Mouse (Mus musculus) cerebellum, postnatal 4 days (tissue): ENCODE data around the gene Pgpep1.
A peak's percentile ranks its signal among the peaks of the same experiment; 100 is the strongest.

Source experiments
- DNase-seq, 2 experiments: peaks; one replicate each; pipeline ENCODE4 v3.0.0; 2022; ENCODE audit warnings: low spot score in 2 of 2, mixed read lengths in 1 of 2

Pgpep1 gene

DNA sequence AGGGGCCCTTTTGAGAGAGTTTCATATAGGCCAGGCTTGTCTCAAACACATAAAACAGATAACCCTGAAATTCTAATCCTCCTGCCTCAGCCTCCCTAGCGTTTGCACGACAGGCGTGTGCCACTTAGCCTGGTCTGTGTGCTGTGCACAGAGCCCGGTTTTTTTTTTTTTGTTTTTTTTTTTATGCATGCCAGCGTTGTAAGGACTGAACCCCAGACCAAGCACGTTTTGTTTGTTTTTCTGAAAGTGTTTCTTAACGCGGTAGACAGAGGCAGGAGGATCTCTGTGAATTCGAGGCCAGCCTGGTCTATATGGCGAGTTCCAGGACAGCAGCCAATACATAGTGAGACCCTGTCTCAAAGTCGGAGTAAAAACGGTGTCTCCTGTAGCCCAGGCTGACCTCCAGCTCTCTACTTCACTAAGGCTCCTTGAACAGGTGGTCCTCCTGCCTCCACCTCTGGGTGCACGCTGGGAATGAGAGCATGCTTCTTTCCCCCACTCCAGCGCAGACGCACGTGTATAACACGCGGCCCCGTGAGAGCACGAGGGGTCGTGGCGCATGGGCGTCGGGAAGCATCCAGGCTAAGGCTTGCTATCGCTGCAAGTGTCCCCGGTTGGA lies 51.3 kb downstream of the Pgpep1 start, which contains the start of gene Ssbp4:
Ssbp4 (minus strand) TSS at position 124 of the 619 bp plus-strand sequence.
- no peak for DNase-seq

DNA sequence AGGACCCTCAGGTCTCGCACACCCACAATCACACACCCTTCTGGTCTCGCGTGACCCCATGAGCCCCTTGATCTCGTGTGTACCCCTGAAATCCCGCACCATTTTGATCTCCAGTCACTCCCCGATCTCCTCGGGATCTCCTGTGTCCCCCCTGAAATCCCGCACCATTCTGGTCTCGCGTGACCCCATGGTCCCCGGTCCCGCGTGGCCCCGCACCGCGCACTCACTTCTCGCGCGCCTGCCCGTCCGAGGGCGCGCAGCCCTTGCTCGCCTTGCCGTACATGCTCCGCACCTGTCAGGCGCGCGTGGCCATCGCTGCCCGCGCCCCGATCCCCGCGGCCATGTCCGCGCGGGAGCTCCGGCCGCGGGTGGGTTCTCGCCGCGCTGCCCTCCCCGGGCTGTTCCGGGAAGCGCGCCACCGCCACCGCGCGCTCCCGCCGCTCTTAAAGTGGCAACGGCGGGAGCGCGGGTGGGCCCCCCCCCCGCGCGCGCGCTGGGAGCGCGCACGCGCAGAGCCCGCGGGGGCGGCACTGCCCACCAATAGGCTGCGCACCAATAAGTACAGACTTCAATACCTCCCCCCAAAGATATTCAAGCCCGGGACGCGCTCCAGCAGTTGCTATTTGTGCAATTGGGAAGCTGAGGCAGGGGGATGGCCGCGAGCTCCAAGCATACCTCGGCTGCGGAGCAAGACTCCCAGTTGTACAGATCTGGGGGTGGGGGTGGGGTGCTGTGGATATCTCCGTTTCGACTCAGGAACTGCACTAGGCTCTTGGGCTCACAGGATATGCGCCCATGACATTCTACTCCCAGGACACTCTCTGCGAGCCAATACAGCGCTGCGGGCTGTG lies 52.1 kb downstream of the Pgpep1 start:
- DNase-seq, result peak in 1 of 2 experiments; percentile 63

DNA sequence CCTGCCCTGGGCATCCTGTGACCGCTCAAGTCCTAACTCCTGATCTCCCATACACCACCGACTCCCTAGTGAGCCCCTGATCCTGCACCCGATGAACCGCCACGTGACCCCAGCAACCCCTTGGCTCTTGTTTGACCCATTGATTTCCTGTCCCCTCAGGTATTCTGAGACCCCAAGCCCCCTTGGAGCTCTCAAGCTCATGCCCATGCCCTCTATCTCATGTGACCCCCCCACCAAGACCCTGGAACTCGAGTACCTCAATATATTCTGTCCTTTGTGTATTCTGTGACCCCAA lies 52.6 kb downstream of the Pgpep1 start:
- no peak for DNase-seq

DNA sequence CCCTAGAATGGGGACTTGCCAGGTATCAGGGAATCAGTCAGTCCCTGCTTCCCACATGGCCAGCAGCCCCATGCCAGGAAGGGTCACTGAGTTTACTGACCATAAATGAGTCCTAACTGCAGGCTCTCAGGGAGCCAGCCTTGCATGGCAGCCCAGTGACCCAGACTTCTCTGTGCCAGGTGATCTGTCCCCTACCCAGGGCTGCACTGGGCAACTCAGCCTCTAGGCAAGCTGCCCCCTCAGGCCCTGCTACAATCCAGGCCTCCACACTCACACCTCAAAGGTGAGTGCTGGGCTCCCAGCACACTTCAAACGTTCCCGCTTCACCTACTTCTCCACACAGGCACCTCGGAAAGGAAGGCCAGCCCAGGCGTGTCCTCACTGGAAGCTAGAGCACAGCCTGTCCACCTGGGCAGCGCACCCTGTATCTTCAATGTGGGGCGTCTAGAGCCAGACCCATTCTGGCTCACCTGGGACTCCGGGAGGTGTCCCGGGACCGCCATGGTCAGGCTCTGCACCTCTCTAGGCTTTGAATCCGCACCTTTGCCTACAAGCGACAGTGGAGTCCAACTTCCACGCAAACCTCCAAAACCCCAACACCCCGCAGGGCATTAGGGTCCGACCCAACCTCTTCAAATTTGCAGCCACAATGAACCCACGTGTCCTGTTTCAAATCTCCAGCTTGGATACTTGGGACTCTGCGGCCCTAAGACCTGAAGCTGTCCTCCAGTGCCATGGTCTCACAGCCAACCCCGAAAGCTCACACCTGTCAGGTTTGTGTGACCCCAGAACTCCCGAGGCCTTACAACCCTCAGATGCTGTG lies 53.2 kb downstream of the Pgpep1 start:
- no peak for DNase-seq

DNA sequence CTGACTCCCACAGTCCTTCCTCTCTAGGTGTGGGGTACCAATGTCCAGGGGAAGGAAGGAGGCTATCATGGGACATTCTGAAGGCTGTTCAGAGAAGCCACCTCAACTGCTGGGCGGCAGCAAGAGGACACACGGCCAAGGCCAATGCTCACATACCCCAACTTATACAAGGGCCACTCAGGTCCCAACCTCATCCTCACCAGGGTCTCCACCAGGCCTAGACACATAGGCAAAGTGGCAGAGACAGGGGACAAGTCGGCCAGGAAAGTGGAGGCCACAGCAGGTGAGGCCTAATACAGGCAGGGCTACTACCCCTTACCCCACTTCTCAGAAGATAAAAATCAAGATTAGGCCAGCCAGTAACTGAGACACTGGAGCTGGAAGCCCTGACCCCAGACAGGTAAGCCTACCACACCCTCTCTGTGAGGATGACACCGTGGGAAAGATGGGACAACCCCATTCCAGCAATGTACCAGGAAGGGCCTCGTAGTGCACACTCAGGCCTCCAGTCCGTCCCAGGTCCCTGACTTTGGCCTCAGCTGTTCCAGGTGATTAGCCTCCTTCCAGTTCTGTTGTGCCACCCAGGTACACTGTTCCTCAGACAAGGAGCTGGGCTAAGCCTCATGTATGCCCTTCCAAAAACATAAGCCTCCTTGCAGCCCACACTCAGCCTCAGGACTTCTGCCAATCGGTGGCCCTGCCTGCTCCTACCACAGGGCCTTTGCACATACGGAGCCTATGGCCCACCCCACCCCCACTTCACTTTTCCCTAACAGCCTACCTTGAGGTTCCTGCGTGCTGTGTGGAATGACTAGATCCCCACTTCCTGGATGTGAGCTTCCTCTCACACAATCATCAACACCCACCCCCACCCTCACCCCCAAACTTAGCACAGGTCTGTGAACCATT lies 54.1 kb downstream of the Pgpep1 start:
- DNase-seq, result no peak

DNA sequence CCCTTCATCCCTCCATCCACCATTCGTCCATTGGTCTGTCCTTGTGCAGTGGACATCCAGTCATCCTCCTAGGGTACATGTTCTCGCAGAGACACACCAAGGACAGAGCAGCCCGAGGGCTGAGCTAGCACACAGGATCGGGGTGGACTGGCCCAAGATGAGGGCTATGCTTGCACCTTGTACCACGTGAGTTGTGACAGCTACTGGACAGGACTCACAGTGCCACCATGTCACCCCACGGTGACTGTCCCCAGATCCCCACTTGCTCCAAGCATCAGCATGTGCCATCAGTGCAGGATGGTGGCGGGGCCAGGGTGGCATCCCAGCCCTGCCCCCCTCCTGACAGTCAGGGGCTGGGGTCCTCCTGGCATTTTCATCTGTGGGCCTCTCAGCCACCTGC lies 55.6 kb downstream of the Pgpep1 start:
- no peak for DNase-seq

DNA sequence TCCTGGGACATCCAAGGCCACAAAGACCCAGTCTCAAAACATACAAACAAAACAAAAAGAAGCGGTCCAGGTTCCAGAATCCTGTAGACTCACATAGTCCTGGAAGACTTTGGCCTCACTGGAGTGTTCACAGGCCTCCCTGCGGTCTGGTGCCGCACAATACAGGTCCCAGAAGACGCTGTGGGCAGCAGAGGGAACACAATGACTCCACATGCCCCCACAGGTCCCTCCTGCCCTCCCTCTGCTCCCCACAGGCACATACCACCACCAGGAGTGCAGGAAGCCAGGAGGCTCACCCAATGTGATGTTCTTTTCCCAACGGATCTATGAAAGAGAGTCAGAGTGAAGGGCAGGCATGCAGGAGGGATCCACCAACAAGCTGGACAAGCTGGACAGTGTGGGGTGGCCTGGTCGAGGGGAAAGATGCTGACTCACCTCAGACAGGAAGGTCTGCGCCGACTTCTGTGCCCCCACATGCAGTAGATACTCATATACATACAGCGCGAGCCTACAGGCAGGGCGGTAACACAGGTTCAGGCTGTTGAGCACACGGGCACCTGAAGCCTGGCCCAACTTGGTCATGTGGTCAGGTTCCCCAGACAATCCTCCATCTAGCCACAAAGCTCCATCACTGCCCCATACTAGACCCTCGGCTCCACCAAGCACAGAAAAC lies 57.9 kb downstream of the Pgpep1 start:
- DNase-seq, result no peak

DNA sequence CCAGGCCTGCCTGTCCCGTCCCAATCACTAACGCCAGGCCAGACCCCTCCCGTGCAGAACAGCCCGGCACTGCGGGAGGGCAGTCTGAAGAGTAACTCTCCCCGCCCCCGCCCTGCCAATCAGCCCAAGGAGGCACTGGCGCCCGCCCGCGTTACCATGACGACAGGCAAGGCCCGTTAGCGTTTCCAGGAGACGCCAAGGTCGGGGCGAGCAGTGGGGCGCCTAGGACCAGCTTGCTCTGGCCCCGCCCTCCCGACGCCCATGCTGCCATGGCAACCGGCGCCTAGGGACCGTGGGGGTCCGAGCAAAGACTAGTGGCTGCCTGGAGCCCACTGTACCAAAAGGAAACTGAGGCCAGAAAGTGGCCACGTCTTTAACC lies 58.9 kb downstream of the Pgpep1 start:
- DNase-seq, result peak; percentile 79 to 93

DNA sequence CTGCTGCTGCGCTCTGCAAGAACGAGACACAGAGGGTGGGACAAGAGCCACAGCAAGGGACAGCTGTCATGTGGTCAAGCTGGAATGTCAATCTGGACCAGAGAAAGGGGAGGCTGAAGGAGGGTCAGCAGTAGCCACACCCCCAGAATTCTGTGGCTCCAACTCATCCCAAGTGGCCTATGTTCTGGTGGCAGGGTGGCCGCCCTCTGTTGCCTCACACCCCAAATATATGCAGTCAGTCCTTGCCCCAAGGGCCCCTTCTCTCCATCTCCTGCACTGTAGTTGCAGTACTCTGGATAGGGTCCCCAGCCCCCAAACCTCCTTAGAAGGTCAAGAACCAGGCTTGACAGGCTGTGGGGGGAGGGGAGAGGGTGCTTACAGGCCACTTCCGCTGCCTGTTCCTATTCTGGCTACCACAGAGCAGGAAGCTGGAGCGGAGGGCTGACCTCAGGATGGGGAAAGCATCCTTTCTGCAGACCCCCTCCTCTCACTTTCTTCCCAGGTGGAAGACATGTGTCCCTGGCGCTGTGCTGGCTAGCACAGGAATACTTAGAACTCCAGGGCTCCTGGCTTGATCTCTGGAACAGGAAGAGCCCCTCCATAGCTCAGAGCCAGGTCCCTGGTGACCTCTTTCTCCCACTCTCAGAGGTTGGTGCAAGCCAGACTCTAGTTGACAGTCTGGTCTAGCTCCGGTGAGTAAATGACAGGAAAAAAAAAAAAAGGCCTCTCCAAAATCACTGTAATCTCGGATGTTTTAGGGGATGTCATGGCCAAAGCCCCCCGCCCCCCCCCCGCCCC lies 59.5 kb downstream of the Pgpep1 start:
- no peak for DNase-seq

DNA sequence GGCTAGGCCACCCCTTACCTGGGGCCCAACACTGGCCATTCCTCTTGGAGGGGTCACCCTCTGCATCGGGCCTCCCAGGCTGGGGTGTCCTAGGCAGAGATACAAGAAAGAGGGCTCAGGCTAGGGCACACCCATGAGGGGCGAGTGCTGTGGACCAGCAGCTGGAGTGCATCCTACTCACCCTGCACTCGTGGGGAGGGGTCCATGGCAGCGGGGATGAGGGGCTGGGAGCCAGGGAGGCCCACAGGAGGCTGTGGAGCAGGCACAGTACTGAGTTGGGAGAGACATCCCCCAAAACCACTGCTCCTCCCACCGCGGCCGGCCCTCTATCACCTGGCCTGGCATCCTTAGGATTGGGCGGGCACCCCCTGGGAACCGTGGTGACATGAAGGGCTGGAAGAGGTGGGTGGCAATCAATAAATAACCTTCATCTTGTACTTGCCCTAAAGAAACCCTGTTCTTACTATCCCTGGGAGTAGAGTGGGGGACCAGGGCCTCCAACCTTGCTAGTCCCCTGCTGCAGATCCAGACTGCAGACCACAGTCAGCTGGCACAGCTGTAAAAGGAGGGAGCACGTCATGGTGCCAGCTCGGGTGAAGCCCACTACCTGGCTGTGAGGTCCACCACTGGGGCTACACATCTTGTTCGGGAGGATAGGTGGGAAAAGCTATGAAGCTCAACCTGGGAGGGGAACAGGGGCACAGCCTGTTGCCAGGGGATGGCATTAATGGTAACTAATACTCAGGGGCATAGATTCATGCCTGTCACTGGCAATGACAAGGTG lies 60.5 kb downstream of the Pgpep1 start:
- DNase-seq, result no peak

DNA sequence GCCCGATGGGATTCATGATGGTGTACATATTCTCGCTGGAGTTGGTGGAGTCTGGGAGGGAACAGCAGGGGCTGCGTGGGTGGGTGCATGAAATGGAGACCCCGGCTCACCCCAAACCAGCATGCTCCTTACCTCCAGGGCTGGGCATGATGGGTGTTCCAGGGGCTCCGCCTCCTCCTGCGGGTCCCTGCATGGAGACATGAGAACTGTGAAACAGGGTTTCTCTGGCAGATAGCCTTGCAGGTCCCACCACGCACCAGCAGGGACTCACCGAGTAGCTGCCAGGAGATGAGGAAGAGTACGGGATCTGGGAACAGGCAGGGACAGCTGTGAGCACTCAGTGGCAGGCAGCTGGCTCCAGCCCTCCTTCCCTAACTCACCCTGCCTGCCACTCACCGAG lies 61.5 kb downstream of the Pgpep1 start:
- no peak for DNase-seq

DNA sequence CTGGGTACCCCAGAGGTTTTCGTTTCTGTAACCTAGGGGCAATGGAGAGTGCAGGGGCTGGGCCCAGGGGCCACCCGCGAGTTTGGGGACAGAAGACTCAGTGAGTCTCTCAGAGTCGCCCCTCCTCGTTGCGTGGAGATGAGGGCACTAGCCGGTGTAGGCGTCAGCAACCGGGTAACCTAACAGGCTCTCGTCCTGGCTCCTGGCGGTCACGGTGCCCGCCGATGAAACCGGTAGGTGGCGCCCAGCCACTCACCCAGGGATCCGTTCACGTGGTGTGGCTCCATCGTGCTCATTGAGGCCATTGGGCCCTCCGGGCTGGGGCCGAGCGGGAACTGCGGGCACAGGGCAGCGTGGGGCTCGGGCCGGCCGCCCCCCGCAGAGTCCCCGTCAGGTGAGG lies 61.9 kb downstream of the Pgpep1 start:
- peak in 1 of 2 experiments; percentile 83 for DNase-seq

DNA sequence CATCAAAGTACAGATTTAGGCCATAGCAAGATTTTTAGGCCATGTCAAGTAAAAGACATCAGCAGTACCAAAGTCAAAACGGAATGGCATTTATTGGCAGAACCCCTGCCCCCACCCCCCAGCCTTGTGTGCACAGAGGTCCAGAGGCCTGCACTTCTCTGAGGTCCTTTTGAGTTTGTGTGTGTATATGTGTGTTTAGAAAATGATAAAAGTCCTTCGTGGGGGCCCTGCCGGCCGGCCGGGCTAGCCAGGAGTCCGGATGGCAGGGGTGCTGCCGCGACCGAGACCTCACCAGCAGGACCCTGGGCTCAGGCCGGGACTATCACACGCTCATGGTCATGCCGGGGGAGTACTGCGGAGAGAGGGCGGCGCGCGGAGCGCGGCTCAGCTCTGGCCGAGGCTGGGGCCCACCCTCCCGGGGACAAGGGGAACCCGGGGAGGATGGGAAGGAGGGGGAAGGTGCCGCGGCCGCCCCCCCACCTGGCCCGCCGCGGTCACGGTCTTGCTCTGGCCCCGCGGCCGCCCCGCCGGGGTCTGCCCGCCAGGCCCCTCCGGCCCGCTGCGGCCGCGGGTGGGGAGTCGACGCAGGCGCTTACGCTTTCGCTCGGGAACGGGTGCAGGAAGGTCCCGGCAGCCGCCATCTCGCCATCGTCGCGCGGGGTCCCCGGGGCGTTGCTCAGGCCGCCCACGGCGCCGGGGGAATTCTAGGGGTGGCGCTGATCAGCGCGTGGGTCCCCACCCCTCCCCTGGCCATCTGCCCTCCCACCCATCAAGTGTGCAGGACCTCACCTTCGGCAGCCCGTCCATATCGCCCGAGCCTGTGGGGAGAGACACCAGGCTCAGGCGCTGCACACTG lies 62.5 kb downstream of the Pgpep1 start:
- no peak for DNase-seq

DNA sequence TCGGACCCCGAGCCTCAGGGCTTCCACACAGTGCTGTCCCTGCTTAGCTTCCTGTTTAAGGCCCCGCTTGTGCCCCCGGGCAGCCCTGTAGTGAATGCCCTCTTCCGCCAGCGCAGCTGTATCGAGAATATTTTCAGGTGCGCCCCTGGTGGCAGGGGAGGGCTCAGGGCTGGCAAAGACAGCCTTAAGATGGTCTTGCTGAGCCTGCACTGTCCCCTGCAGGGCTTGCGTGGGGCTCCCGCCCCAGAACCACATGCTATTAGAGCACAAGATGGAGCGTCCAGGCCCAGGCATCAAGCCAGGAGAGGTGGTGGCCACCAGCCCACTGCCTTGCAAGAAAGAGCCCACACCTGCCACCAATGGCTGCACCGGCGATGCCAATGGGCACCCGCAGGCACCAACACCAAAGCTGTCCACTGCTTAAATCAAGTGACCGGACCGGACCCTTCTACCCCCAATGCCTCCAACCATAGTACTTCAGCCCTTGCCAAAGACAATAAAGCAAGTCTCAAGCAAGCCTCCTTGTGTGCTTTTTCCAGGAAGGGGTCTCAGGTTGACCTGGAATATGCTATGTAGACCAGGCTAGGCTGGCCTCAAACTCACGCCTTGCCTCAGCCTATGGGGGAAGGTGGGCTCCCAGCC lies 63.3 kb downstream of the Pgpep1 start:
- peak in 1 of 2 experiments; percentile 49 for DNase-seq
